Mouse (Mus musculus): ENCODE data around the gene Rps10. TPM values are rescaled to one million over a fixed set of nuclear protein-coding genes. Genes with fewer than 3 reads are reported as not detected.
A peak's percentile ranks its signal among the peaks of the same experiment; 100 is the strongest.

Gene Rps10
- total and polyA plus RNA-seq, 3 experiments = 2,522 to 3,437 (median 3,351) TPM

DNA sequence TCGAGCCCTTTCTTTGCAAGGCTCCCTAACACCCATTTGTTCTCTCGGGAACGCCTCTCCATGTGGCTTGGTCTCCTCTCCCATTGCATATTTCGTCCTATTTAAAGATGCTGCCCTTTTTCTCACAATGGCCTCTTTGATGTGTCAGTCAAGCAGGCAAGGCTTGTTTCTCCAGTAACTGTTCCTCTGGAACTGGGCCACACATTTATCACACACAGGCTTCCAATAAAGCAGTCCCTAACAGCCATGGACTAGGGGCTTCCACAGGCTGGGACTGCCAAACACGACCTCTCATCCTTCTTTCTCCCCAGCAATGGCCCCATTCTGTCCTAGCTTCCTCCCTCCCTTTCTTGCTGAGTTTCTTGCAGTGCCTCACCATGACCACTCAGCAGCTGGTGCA is 9.8 kb downstream of the Rps10 start:
- Histone ChIP-seq H3K36me3 (replicated peaks in 1 of 2; ENCODE audit: control insufficient read depth in 1 of 2, insufficient read depth in 1 of 2, low read length in 1 of 2) (peaks cover 25 to 27% of the 10 kb centered on the region in 2 experiments), H3K4me2 (ENCODE audit: insufficient read depth, low read depth, poor library complexity, severe bottlenecking) (no peak overlapping the region), H3K79me2 (replicated peaks; ENCODE audit: control insufficient read depth, extremely low read depth, insufficient read depth, poor library complexity, severe bottlenecking) (peaks cover 19% of the 10 kb centered on the region), H3K27me3 (replicated peaks) (no peaks in the 10 kb centered on the region), H3K9me3 (replicated peaks; ENCODE audit: low read length) (no peaks in the 10 kb centered on the region), H3K27ac (ENCODE audit: insufficient read depth, low read depth) (no peak overlapping the region), H3K4me3 (replicated peaks in 1 of 3; ENCODE audit: low read depth in 2 of 3, low read length in 2 of 3, poor library complexity in 1 of 3) (no peak overlapping the region), H3K9ac (ENCODE audit: insufficient read depth, low read depth) (no peak overlapping the region), H3K4me1 (ENCODE audit: control insufficient read depth in 1 of 2, insufficient read depth in 2 of 2) (peaks cover 3 to 21% of the 10 kb centered on the region in 2 experiments)
- dilution Hi-C loops (cut with MboI; ENCODE audit: extremely low pct_ligation_motif_present, extremely low pct_unique_long_range_greater_than_20kb, low sequenced_read_pairs) (no loop called here), in situ Hi-C loops (cut with MboI; ENCODE audit: low pct_ligation_motif_present, low pct_unique_long_range_greater_than_20kb, low sequenced_read_pairs) (no loop called here)
- no peak for TF ChIP-seq JUN (IDR thresholded peaks at IDR 0.05; ENCODE audit: insufficient read depth, low read depth, low read length)
- DNase-seq (ENCODE audit: extremely low read depth) = no peak

DNA sequence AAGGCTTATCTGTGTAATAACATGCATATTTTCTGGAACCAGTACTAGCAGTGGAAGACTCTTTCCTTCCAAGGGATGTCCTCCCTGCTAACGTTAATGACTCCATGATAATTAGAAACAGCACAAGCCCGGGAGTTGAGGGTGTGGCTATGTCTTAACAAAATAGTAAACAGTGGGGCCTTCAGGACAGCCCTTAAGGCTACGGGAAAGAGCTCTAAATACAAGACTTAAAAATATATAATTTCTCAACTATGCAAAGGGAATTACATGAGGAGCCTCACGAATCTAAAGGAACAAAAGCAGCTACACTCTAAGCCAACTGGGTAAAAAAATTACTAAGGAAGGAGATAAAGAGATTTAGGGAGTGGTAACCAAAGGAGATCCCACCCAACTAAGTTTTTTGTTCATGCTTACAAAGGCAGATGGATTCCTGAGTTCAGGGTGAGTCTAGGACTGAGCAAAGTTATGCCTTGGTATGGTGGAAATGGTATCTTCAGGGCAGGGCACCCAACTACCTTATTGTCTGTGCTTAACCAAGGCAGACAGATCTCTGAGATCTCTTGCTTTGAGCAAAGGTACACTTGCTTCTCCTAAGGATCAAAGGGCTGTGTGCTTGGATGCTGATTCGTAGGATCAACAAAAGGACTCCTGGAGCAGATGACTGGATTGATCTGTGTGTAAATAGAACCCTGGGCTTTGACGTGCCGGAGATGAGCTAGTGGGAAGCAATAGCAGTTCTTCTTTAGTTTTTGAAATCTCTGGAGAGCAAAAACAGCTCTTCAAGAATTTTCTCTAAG is 10.8 kb downstream of the Rps10 start:
- no peak for DNase-seq (ENCODE audit: extremely low read depth)
- H3K4me3 ChIP-seq (replicated peaks in 1 of 3; ENCODE audit: low read depth in 2 of 3, low read length in 2 of 3, poor library complexity in 1 of 3) = no peak overlapping the region
- no peak overlapping the region for H3K9ac ChIP-seq (ENCODE audit: insufficient read depth, low read depth)
- H3K79me2 ChIP-seq (replicated peaks; ENCODE audit: control insufficient read depth, extremely low read depth, insufficient read depth, poor library complexity, severe bottlenecking) = peaks cover 17% of the 10 kb centered on the region
- H3K27ac ChIP-seq (ENCODE audit: insufficient read depth, low read depth) = no peak overlapping the region
- H3K4me2 ChIP-seq (ENCODE audit: insufficient read depth, low read depth, poor library complexity, severe bottlenecking) = no peak overlapping the region
- peaks cover 14 to 17% of the 10 kb centered on the region in 2 experiments for H3K36me3 ChIP-seq (replicated peaks in 1 of 2; ENCODE audit: control insufficient read depth in 1 of 2, insufficient read depth in 1 of 2, low read length in 1 of 2)
- TF ChIP-seq ETS1 (conservative IDR thresholded peaks at IDR 0.05; ENCODE audit: low read depth, low read length) = no peak
- TF ChIP-seq BHLHE40 (IDR thresholded peaks at IDR 0.05; ENCODE audit: low read depth, low read length) = no peak
- no peak for TF ChIP-seq E2F4 (IDR thresholded peaks at IDR 0.05; ENCODE audit: insufficient replicate concordance, low read depth, low read length)
- TF ChIP-seq PAX5 (IDR thresholded peaks at IDR 0.05; ENCODE audit: low read length) = no peak
- TF ChIP-seq TBP (conservative IDR thresholded peaks at IDR 0.05; ENCODE audit: low read depth, low read length) = peak; percentile 80
- H3K27me3 ChIP-seq (replicated peaks) = no peaks in the 10 kb centered on the region
- in situ Hi-C loops (cut with MboI; ENCODE audit: low pct_ligation_motif_present, low pct_unique_long_range_greater_than_20kb, low sequenced_read_pairs) (no loop called here), dilution Hi-C loops (cut with MboI; ENCODE audit: extremely low pct_ligation_motif_present, extremely low pct_unique_long_range_greater_than_20kb, low sequenced_read_pairs) (no loop called here)
- peaks cover 3 to 21% of the 10 kb centered on the region in 2 experiments; a peak in 3 of 4 replicates for H3K4me1 ChIP-seq (ENCODE audit: control insufficient read depth in 1 of 2, insufficient read depth in 2 of 2)
- no peaks in the 10 kb centered on the region for H3K9me3 ChIP-seq (replicated peaks; ENCODE audit: low read length)

DNA sequence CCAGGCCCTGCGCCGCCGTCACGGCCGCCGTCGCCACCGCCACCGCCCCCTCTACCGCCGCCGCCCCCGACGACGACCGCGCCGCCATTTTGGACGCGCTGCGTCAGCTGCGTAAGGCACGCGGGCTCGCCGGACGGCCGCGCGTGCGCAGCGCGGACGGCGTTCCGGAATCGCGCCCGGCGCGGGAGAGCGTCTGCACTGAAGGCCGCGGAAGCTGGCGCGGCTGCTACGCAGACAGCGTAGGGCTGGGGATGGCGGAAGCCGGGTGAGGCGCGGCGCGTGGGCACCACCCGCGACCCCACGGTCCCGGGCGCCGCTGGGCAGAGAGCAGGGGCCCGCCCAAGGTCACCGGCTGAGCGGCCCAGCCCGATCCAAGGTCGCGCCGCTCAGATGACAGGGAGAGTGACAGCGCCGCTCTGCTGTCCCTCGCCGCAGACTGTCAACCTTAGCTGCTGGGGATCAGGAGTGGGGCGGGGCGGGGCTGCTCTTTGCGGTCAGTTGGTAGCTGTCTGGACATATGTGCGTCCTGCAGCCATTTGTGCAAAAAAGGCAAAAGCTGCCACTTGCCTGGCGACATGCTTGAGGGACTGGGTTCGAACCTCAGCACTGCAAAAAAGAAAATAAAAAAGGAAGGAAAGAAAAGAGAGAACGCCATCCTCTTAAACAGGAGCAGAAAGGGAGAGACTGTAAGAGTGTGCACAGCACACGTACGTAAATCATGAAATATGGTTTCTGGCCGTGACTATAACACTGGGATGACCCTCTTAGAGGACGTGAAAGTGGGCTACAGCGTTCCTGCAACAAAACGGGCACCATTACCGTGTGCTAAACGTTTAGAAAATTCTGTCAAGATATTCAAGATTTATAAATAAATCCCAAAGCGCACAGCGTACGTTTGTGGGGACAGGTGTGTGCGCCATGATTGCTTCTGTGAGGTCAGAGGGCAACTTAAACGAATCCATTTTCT is 12.8 kb downstream of the Rps10 start, which contains the start of gene Nudt3:
Gene Nudt3, minus strand, starts transcription at position 136 of the 967 bp plus-strand sequence.
- dilution Hi-C loops (cut with MboI; ENCODE audit: extremely low pct_ligation_motif_present, extremely low pct_unique_long_range_greater_than_20kb, low sequenced_read_pairs) = no loop called here
- H3K27me3 ChIP-seq (replicated peaks) = no peaks in the 10 kb centered on the region
- H3K36me3 ChIP-seq (replicated peaks in 1 of 2; ENCODE audit: control insufficient read depth in 1 of 2, insufficient read depth in 1 of 2, low read length in 1 of 2) = peaks cover 0 to 19% of the 10 kb centered on the region in 2 experiments
- H3K79me2 ChIP-seq (replicated peaks; ENCODE audit: control insufficient read depth, extremely low read depth, insufficient read depth, poor library complexity, severe bottlenecking) = peaks cover 36% of the 10 kb centered on the region
- H3K4me1 ChIP-seq (ENCODE audit: control insufficient read depth in 1 of 2, insufficient read depth in 2 of 2) = peaks cover 5 to 30% of the 10 kb centered on the region in 2 experiments; a peak in 3 of 4 replicates
- peak within 1 kb of the TSS; percentile 45 for H3K27ac ChIP-seq (ENCODE audit: insufficient read depth, low read depth)
- DNase-seq (ENCODE audit: extremely low read depth) = peak; percentile 84
- peak within 1 kb of the TSS; percentile 63 to 92 (median 87) for H3K4me3 ChIP-seq (replicated peaks in 1 of 3; ENCODE audit: low read depth in 2 of 3, low read length in 2 of 3, poor library complexity in 1 of 3)
- in situ Hi-C loops (cut with MboI; ENCODE audit: low pct_ligation_motif_present, low pct_unique_long_range_greater_than_20kb, low sequenced_read_pairs) = no loop called here
- H3K4me2 ChIP-seq (ENCODE audit: insufficient read depth, low read depth, poor library complexity, severe bottlenecking) = peak within 1 kb of the TSS; percentile 95
- peak within 1 kb of the TSS; percentile 89 for H3K9ac ChIP-seq (ENCODE audit: insufficient read depth, low read depth)
- no peaks in the 10 kb centered on the region for H3K9me3 ChIP-seq (replicated peaks; ENCODE audit: low read length)
- TF ChIP-seq USF1 (IDR thresholded peaks at IDR 0.05; ENCODE audit: low read depth, low read length) (no peak), NELFE (IDR thresholded peaks at IDR 0.05; ENCODE audit: low read depth, low read length) (peak; percentile 61; the same call in 1 of the 2 replicates), ETS1 (conservative IDR thresholded peaks at IDR 0.05; ENCODE audit: low read depth, low read length) (no peak), JUND (conservative IDR thresholded peaks at IDR 0.05; ENCODE audit: low read depth, low read length) (no peak), RAD21 (IDR thresholded peaks at IDR 0.05; ENCODE audit: low read depth, low read length) (no peak), PAX5 (IDR thresholded peaks at IDR 0.05; ENCODE audit: low read length) (no peak), ELF1 (IDR thresholded peaks at IDR 0.05; ENCODE audit: low read depth, low read length) (peak; percentile 85), TCF12 (IDR thresholded peaks at IDR 0.05; ENCODE audit: low read depth, low read length) (peak; percentile 80), SIN3A (IDR thresholded peaks at IDR 0.05; ENCODE audit: low read length) (peak; percentile 65), MAZ (IDR thresholded peaks at IDR 0.05; ENCODE audit: low read depth, low read length) (peak; percentile 60; the same call in 1 of the 2 replicates), UBTF (IDR thresholded peaks at IDR 0.05; ENCODE audit: low read depth, low read length) (0 out of 2 replicates have a peak, but pooled peaks have one; percentile 67), HCFC1 (IDR thresholded peaks at IDR 0.05; ENCODE audit: low read depth, low read length) (no peak), MAX (IDR thresholded peaks at IDR 0.05; ENCODE audit: low read length) (peak; percentile 14; the same call in 1 of the 2 replicates), BHLHE40 (IDR thresholded peaks at IDR 0.05; ENCODE audit: low read depth, low read length) (peak; percentile 30; the same call in 1 of the 2 replicates), POLR2A (IDR thresholded peaks at IDR 0.05; ENCODE audit: low read depth, low read length) (peak; percentile 71), CHD2 (IDR thresholded peaks at IDR 0.05; ENCODE audit: low read length) (no peak), POLR2AphosphoS2 (IDR thresholded peaks at IDR 0.05; ENCODE audit: low read depth, low read length) (no peak), NRF1 (IDR thresholded peaks at IDR 0.05; ENCODE audit: low read depth, low read length) (peak; percentile 96)
